Mouse (Mus musculus): ENCODE measurements around the gene Zfp367. TPM values are rescaled to one million over a fixed set of nuclear protein-coding genes. Genes with fewer than 3 reads are reported as not detected.

The Zfp367 gene
- polyA plus RNA-seq, 1 experiment from 2014 or later, result 7.8 TPM

DNA sequence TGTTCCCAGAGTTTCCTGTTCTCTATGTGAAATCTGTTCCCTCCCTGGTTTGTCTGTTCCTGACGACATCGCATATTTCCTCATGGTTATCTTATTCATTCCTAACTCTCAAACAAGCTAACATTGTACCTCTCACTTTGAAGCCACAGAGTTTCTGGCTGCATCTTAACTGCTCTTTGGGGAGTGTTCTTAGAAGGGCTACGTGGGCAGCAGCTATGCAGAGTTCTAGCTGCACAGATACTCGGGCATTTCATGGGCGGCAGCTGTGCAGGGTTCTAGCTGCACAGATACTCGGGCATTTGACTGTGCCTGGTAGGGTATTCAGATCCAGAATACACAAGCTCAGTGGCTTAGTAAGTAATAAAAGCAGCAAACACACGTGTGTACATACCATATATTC, 64.9 kb downstream of the Zfp367 start:
- no peak overlapping the region for H3K9ac ChIP-seq (replicated peaks)
- H3K27ac ChIP-seq, result no peak overlapping the region
- no peak for ATAC-seq
- 88% methylated on average over 7 of the region's 7 CpGs for WGBS
- H3K27me3 ChIP-seq, result 0 out of 2 replicates have a peak, but pooled peaks cover 13% of the 10 kb centered on the region
- H3K4me1 ChIP-seq (replicated peaks), result no peaks in the 10 kb centered on the region
- H3K9me3 ChIP-seq, result no peaks in the 10 kb centered on the region
- H3K4me3 ChIP-seq (replicated peaks), result no peak overlapping the region
- H3K4me2 ChIP-seq (replicated peaks), result no peak overlapping the region
- no peaks in the 10 kb centered on the region for H3K36me3 ChIP-seq

DNA sequence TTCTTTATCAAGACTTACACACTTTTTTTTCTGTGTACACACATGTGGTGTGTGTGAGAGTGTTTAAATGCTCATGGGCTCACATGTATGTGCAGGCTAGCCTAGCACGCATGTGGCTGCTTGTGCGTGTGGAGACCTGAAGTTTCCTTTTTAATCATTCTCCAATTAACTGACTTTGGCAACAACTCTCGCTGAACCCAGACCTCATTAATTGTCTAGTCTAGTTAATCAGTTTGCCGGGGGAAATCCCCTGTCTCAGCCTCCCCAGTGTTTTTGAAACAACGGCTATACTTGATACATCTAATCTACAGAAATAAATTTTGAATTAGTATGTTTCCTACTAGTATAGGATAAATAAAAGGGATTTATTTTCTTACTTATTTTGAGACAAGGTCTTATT, 67.0 kb downstream of the Zfp367 start:
- no peaks in the 10 kb centered on the region for H3K9me3 ChIP-seq
- H3K4me1 ChIP-seq (replicated peaks), result peaks cover 11% of the 10 kb centered on the region
- H3K27ac ChIP-seq, result no peak overlapping the region
- H3K9ac ChIP-seq (replicated peaks), result no peak overlapping the region
- whole genome bisulfite sequencing, result 89% methylated on average over 5 of the region's 5 CpGs
- no peaks in the 10 kb centered on the region for H3K36me3 ChIP-seq
- H3K4me2 ChIP-seq (replicated peaks), result no peak overlapping the region
- ATAC-seq, result no peak
- H3K4me3 ChIP-seq (replicated peaks), result no peak overlapping the region
- H3K27me3 ChIP-seq, result no peaks in the 10 kb centered on the region

DNA sequence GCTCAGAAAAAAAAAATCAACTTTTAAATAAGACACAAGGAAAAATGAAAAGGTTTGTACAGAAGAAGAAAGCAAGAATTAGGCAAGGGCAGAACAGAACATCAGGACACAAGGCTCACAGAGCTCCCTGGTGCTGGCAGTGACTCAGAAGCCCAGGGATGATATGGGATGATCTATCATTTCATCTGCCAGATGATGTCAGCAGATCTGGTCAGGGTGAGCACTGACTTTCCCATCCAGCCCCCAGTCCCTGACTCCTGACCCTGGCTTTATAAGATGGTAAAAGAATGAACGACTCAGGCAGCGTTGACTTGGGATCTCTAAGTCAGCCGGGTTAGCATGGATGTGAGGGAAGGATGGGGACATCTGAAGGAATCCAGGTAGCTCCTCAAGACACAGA, 69.7 kb downstream of the Zfp367 start:
- 73% methylated on average over 3 of the region's 3 CpGs for WGBS
- H3K9ac ChIP-seq (replicated peaks), result no peak overlapping the region
- H3K4me1 ChIP-seq (replicated peaks), result peaks cover 13% of the 10 kb centered on the region
- no peaks in the 10 kb centered on the region for H3K36me3 ChIP-seq
- H3K27ac ChIP-seq, result no peak overlapping the region
- H3K27me3 ChIP-seq, result 0 out of 2 replicates have a peak, but pooled peaks cover 4% of the 10 kb centered on the region
- no peaks in the 10 kb centered on the region for H3K9me3 ChIP-seq
- no peak overlapping the region for H3K4me3 ChIP-seq (replicated peaks)
- no peak overlapping the region for H3K4me2 ChIP-seq (replicated peaks)
- no peak for ATAC-seq

Other genes with a start within 250 kb of the Zfp367 start
- gene Hsd17b3, start 64.0 kb downstream of the Zfp367 start, polyA plus RNA-seq (2015; fragmentation: Nextera tagmentation; extraction: Ambion mirVana), result not detected in 2 replicates
- gene Slc35d2, start 23.8 kb downstream of the Zfp367 start, polyA plus RNA-seq (2015; fragmentation: Nextera tagmentation; extraction: Ambion mirVana), result 1.4 and 2.2 TPM in 2 replicates
- gene Habp4, start 8.6 kb upstream of the Zfp367 start, polyA plus RNA-seq (2015; fragmentation: Nextera tagmentation; extraction: Ambion mirVana), result 19.7 and 25.1 TPM in 2 replicates
- 3.6 and 4.1 TPM in 2 replicates for gene Cdc14b, start 122.1 kb upstream of the Zfp367 start, polyA plus RNA-seq (2015; fragmentation: Nextera tagmentation; extraction: Ambion mirVana)
- gene Aaed1, start 159.5 kb upstream of the Zfp367 start, polyA plus RNA-seq (2015; fragmentation: Nextera tagmentation; extraction: Ambion mirVana), result 12.9 and 13.6 TPM in 2 replicates
- gene Ctsl, start 217.7 kb upstream of the Zfp367 start, polyA plus RNA-seq (2015; fragmentation: Nextera tagmentation; extraction: Ambion mirVana), result 104 TPM in 2 replicates

Measured in midbrain, embryonic 13.5 days (tissue).